Mouse (Mus musculus) MEL (cell line): ENCODE data around the gene Taok2. TPM values are rescaled to one million over a fixed set of nuclear protein-coding genes. Genes with fewer than 3 reads are reported as not detected.

Experiments
- DNase-seq: peaks from one replicate; pipeline ENCODE4 v3.0.0; 2011; ENCODE audit warnings: low read depth, low spot score
- H3K27ac ChIP-seq: 2 replicates; pipeline ENCODE4 v1.5.1; 2012; ENCODE audit warnings: low read depth, mild to moderate bottlenecking, control low read depth, low read length, moderate library complexity; ENCODE audit not compliant: control insufficient read depth
- H3K27me3 ChIP-seq, 2 experiments: fragments of 150-350 bp in 1 of 2; sonication (generic) in 1 of 2; 2 replicates each; pipeline ENCODE4 v1.6.1; 2012; ENCODE audit warnings: low read length in 2 of 2, mild to moderate bottlenecking in 2 of 2, improper control_type of control experiment in 1 of 2, moderate library complexity in 1 of 2; ENCODE audit not compliant: insufficient read depth in 2 of 2, control insufficient read depth in 1 of 2
- H3K36me3 ChIP-seq, 2 experiments: 2 replicates each; pipeline ENCODE4 v1.6.1; 2012 to 2014; ENCODE audit warnings: low read length in 2 of 2, improper control_type of control experiment in 1 of 2, inconsistent platforms in 1 of 2, mild to moderate bottlenecking in 1 of 2; ENCODE audit not compliant: insufficient read depth in 2 of 2, control insufficient read depth in 1 of 2
- H3K4me1 ChIP-seq, 2 experiments: fragments of 150-350 bp in 1 of 2; sonication (generic) in 1 of 2; 2 replicates each; pipeline ENCODE4 v1.6.1; 2012; ENCODE audit warnings: low read length in 2 of 2, improper control_type of control experiment in 1 of 2, mild to moderate bottlenecking in 1 of 2; ENCODE audit not compliant: insufficient read depth in 2 of 2, control insufficient read depth in 1 of 2
- H3K4me3 ChIP-seq, 2 experiments: fragments of 150-350 bp in 1 of 2; sonication (generic) in 1 of 2; 2 replicates each; pipeline ENCODE4 v1.5.1; 2012; ENCODE audit warnings: low read depth in 2 of 2, low read length in 2 of 2, mild to moderate bottlenecking in 2 of 2, moderate library complexity in 2 of 2, control low read depth in 1 of 2, improper control_type of control experiment in 1 of 2; ENCODE audit not compliant: control insufficient read depth in 1 of 2, insufficient read depth in 1 of 2
- H3K79me2 ChIP-seq: 2 replicates; pipeline ENCODE4 v1.6.1; 2012; ENCODE audit warnings: mild to moderate bottlenecking, low read length, moderate library complexity; ENCODE audit not compliant: control insufficient read depth, poor library complexity, insufficient read depth
- H3K9ac ChIP-seq: 2 replicates; pipeline ENCODE4 v1.6.1; 2012; ENCODE audit warnings: low read depth, mild to moderate bottlenecking, control low read depth, low read length, moderate library complexity; ENCODE audit not compliant: control insufficient read depth, poor library complexity, severe bottlenecking
- H3K9me3 ChIP-seq: fragments of 150-350 bp; sonication (generic); replicated peaks from 2 replicates; pipeline ENCODE4 v1.6.1; 2012; ENCODE audit warnings: mild to moderate bottlenecking, low read length, improper control_type of control experiment, moderate library complexity; ENCODE audit not compliant: insufficient read depth
- BHLHE40 ChIP-seq: IDR thresholded peaks from 2 replicates; pipeline ENCODE4 v1.6.1; 2012; ENCODE audit warnings: low read depth, mild to moderate bottlenecking, inconsistent platforms, low read length, improper control_type of control experiment, borderline replicate concordance
- CHD1 ChIP-seq: IDR thresholded peaks from 2 replicates; pipeline ENCODE4 v1.6.1; 2012; ENCODE audit warnings: low read depth, mild to moderate bottlenecking, inconsistent platforms, low read length, improper control_type of control experiment
- CHD2 ChIP-seq: IDR thresholded peaks from 2 replicates; pipeline ENCODE4 v1.6.1; 2011; ENCODE audit warnings: low read length, improper control_type of control experiment
- CTCF ChIP-seq, 3 experiments: IDR thresholded peaks in 2 of 3; conservative IDR thresholded peaks in 1 of 3; 2 replicates each; pipeline ENCODE4 v1.5.1; 2011 to 2012; ENCODE audit warnings: low read length in 3 of 3, low read depth in 2 of 3, mild to moderate bottlenecking in 2 of 3, improper control_type of control experiment in 1 of 3, inconsistent platforms in 1 of 3, mixed read lengths in 1 of 3, moderate library complexity in 1 of 3; ENCODE audit not compliant: control insufficient read depth in 1 of 3, insufficient read depth in 1 of 3, poor library complexity in 1 of 3, severe bottlenecking in 1 of 3
- E2F4 ChIP-seq: IDR thresholded peaks from 2 replicates; pipeline ENCODE4 v1.6.1; 2011; ENCODE audit warnings: low read depth, low read length, improper control_type of control experiment, borderline replicate concordance
- ELF1 ChIP-seq: IDR thresholded peaks from 2 replicates; pipeline ENCODE4 v1.6.1; 2014; ENCODE audit warnings: low read depth, mild to moderate bottlenecking, inconsistent platforms, low read length, improper control_type of control experiment, moderate library complexity
- EP300 ChIP-seq, 2 experiments: IDR thresholded peaks; 2 replicates each; pipeline ENCODE4 v1.6.1; 2011; ENCODE audit warnings: improper control_type of control experiment in 2 of 2, low read length in 2 of 2, low read depth in 1 of 2, mild to moderate bottlenecking in 1 of 2
- ETS1 ChIP-seq: IDR thresholded peaks from 2 replicates; pipeline ENCODE4 v1.6.1; 2012; ENCODE audit warnings: low read depth, mild to moderate bottlenecking, inconsistent platforms, low read length, improper control_type of control experiment, moderate library complexity
- GABPA ChIP-seq: IDR thresholded peaks from 2 replicates; pipeline ENCODE4 v1.6.1; 2012; ENCODE audit warnings: low read depth, mild to moderate bottlenecking, inconsistent platforms, low read length, improper control_type of control experiment, moderate library complexity
- GATA1 ChIP-seq: IDR thresholded peaks from 2 replicates; pipeline ENCODE4 v1.6.1; 2011; ENCODE audit warnings: low read depth, low read length, improper control_type of control experiment
- HCFC1 ChIP-seq: IDR thresholded peaks from 2 replicates; pipeline ENCODE4 v1.6.1; 2012; ENCODE audit warnings: low read depth, mild to moderate bottlenecking, inconsistent platforms, low read length, improper control_type of control experiment, moderate library complexity
- JUND ChIP-seq: IDR thresholded peaks from 2 replicates; pipeline ENCODE4 v1.6.1; 2011; ENCODE audit warnings: low read depth, mild to moderate bottlenecking, improper control_type of control experiment, low read length
- KAT2A ChIP-seq: conservative IDR thresholded peaks from 2 replicates; pipeline ENCODE4 v1.6.1; 2012; ENCODE audit warnings: low read depth, low read length, improper control_type of control experiment, inconsistent platforms
- MAFK ChIP-seq: IDR thresholded peaks from 2 replicates; pipeline ENCODE4 v1.6.1; 2011; ENCODE audit warnings: low read depth, mild to moderate bottlenecking, low read length, improper control_type of control experiment, borderline replicate concordance
- MEF2A ChIP-seq: IDR thresholded peaks from 2 replicates; pipeline ENCODE4 v1.6.1; 2014; ENCODE audit warnings: low read depth, mild to moderate bottlenecking, inconsistent platforms, low read length, improper control_type of control experiment; ENCODE audit not compliant: poor library complexity, insufficient replicate concordance, severe bottlenecking; ENCODE audit errors: extremely low read depth
- MXI1 ChIP-seq: IDR thresholded peaks from 2 replicates; pipeline ENCODE4 v1.6.1; 2011; ENCODE audit warnings: mild to moderate bottlenecking, low read depth, low read length, improper control_type of control experiment
- MYB ChIP-seq: IDR thresholded peaks from 2 replicates; pipeline ENCODE4 v1.6.1; 2011; ENCODE audit warnings: mild to moderate bottlenecking, low read depth, low read length, improper control_type of control experiment
- NRF1 ChIP-seq: IDR thresholded peaks from 2 replicates; pipeline ENCODE4 v1.6.1; 2014; ENCODE audit warnings: low read depth, mild to moderate bottlenecking, inconsistent platforms, low read length, improper control_type of control experiment, moderate library complexity; ENCODE audit not compliant: poor library complexity, insufficient read depth, severe bottlenecking
- POLR2AphosphoS2 ChIP-seq: IDR thresholded peaks from 2 replicates; pipeline ENCODE4 v1.6.1; 2011; ENCODE audit warnings: low read length, improper control_type of control experiment
- POLR2AphosphoS5 ChIP-seq: IDR thresholded peaks from 2 replicates; pipeline ENCODE4 v1.6.1; 2012; ENCODE audit warnings: low read depth, borderline replicate concordance, mild to moderate bottlenecking, inconsistent platforms, low read length, moderate library complexity, mixed read lengths
- RAD21 ChIP-seq: IDR thresholded peaks from 2 replicates; pipeline ENCODE4 v1.6.1; 2011; ENCODE audit warnings: mild to moderate bottlenecking, low read depth, low read length, improper control_type of control experiment
- RCOR1 ChIP-seq: IDR thresholded peaks from 2 replicates; pipeline ENCODE4 v1.6.1; 2012; ENCODE audit warnings: low read depth, mild to moderate bottlenecking, inconsistent platforms, low read length, improper control_type of control experiment
- SMC3 ChIP-seq: IDR thresholded peaks from 2 replicates; pipeline ENCODE4 v1.6.1; 2011; ENCODE audit warnings: low read depth, low read length, improper control_type of control experiment
- TAL1 ChIP-seq: IDR thresholded peaks from 2 replicates; pipeline ENCODE4 v1.6.1; 2012; ENCODE audit warnings: mild to moderate bottlenecking, inconsistent platforms, low read length, moderate library complexity, mixed read lengths
- TBP ChIP-seq: IDR thresholded peaks from 2 replicates; pipeline ENCODE4 v1.8.0; 2011; ENCODE audit warnings: low read depth, low read length, improper control_type of control experiment
- USF2 ChIP-seq, 2 experiments: IDR thresholded peaks; 2 replicates each; pipeline ENCODE4 v1.6.1; 2011 to 2012; ENCODE audit warnings: improper control_type of control experiment in 2 of 2, low read length in 2 of 2, borderline replicate concordance in 1 of 2, inconsistent platforms in 1 of 2, low read depth in 1 of 2, mild to moderate bottlenecking in 1 of 2; ENCODE audit not compliant: insufficient read depth in 1 of 2
- ZC3H11A ChIP-seq: IDR thresholded peaks from 2 replicates; pipeline ENCODE4 v1.6.1; 2012; ENCODE audit warnings: low read depth, mild to moderate bottlenecking, inconsistent platforms, low read length, improper control_type of control experiment
- ZKSCAN1 ChIP-seq: IDR thresholded peaks from 2 replicates; pipeline ENCODE4 v1.6.1; 2012; ENCODE audit warnings: low read depth, mild to moderate bottlenecking, inconsistent platforms, low read length, improper control_type of control experiment, moderate library complexity
- ZMIZ1 ChIP-seq: IDR thresholded peaks from 2 replicates; pipeline ENCODE4 v1.6.1; 2012; ENCODE audit warnings: low read depth, mild to moderate bottlenecking, inconsistent platforms, low read length, improper control_type of control experiment, moderate library complexity
- polyA plus RNA-seq, 2 experiments: library from polyadenylated mRNA; stranded (reverse) in 1 of 2; unstranded in 1 of 2; fragments of >175 nt in 1 of 2; fragments of >200 nt in 1 of 2; gene quantifications; 2 replicates each; pipeline versions ENCODE4 v1.2.1 to v1.2.4; 2012; ENCODE audit warnings: low replicate concordance in 2 of 2, low read depth in 1 of 2; ENCODE audit not compliant: insufficient read length in 2 of 2, insufficient read depth in 1 of 2, missing spikeins in 1 of 2
- total RNA-seq: library from RNA; depleted of rRNA; stranded (reverse); fragments of 300-350 nt; gene quantifications from 2 replicates; pipeline ENCODE4 v1.2.3, GENCODE M21; 2012

Taok2 gene
- total and polyA plus RNA-seq, 3 experiments, result 29.0 to 52.3 (median 34.2) TPM

DNA sequence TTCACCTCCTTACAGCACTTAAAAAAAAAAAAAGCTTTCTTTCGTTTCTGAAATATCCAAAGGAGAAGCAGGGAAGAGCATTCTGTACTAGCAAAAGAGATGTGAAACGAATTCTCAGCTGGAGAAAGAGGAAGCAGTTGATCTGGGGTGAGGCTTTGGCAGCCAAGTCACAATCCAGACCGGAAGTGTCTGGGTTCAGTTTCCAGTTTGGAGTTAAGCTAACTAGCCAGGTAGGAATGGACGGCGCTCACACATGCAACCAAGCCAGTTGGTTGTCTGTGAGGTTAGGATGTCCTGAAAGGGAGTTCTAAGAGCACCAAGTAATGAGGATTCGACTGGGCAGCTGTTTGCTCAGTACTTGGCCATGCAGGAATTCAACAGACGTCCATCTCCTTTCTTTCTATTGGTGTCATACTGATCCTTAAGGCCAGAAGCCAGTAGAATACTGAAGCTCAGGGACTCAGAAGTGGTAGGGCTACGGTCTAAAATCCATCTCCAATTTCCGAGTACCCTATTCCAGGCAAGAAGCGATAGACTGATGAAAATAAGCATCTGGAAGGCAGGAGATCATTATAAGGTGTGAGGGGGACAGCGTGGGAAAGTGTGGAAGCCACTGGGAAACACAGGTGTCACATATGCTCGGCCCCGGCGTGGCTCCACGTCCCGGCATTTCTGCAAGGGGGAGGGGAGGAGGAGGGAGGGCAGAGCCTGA, 13.0 kb upstream of the Taok2 start (continued):
- TF ChIP-seq RAD21 (no peak), GATA1 (no peak), EP300 (IDR thresholded peaks at IDR 0.05; ENCODE audit: low read depth in 1 of 2, low read length in 2 of 2) (peak in 1 of 2 experiments; percentile 52; a peak in 2 of 4 replicates), KAT2A (no peak), CHD1 (0 out of 2 replicates have a peak, but pooled peaks have one; percentile 63), RCOR1 (peak; percentile 70), ETS1 (peak; percentile 90), MEF2A (no peak), MXI1 (peak; percentile 79), CTCF (IDR thresholded peaks at IDR 0.05 in 2 of 3, conservative IDR thresholded peaks at IDR 0.05 in 1 of 3; ENCODE audit: control insufficient read depth in 1 of 3, insufficient read depth in 1 of 3, low read depth in 2 of 3, low read length in 3 of 3, poor library complexity in 1 of 3, severe bottlenecking in 1 of 3) (no peak), ELF1 (no peak), MYB (no peak), E2F4 (no peak), TAL1 (no peak), BHLHE40 (no peak), MAFK (no peak), HCFC1 (peak; percentile 70), TBP (peak; percentile 84), NRF1 (no peak), CHD2 (no peak), GABPA (no peak)

DNA sequence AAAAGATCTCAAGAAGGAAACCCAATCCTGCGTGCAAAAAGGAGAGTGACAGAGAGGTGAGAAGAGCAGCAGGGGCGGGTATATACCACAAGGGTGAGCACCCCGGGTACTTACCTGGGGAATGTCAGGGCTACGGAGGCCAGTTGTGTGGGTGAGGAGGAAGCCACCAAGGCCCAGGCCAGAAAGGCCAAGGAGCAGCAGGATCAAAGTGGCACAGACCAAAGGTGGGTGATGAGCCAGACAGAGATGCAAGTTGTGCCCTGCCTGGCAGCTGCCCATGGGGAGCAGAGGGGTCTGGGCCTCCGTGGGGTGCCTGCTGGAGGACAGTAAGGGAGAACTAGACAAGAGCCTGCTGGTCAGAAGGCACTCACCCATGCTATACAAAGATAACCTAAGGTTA, 12.4 kb upstream of the Taok2 start:
- Histone ChIP-seq H3K4me3 (peak overlapping the region; percentile 64 to 73), H3K27me3 (no peaks in the 10 kb centered on the region), H3K4me1 (peaks cover 4 to 12% of the 10 kb centered on the region in 2 experiments; a peak in 3 of 4 replicates), H3K79me2 (peaks cover 4% of the 10 kb centered on the region; the same call in 1 of the 2 replicates), H3K9ac (peak overlapping the region; percentile 72), H3K36me3 (peaks cover 0 to 5% of the 10 kb centered on the region in 2 experiments; a peak in 2 of 4 replicates), H3K9me3 (no peaks in the 10 kb centered on the region), H3K27ac (peak overlapping the region; percentile 84)
- TF ChIP-seq GATA1 (no peak), ZKSCAN1 (no peak), RCOR1 (no peak), POLR2AphosphoS2 (no peak), TBP (no peak), ZMIZ1 (no peak), JUND (no peak), CHD1 (no peak), HCFC1 (no peak), SMC3 (no peak), POLR2AphosphoS5 (no peak), ZC3H11A (no peak), TAL1 (no peak), KAT2A (no peak), MYB (no peak), CTCF (IDR thresholded peaks at IDR 0.05 in 2 of 3, conservative IDR thresholded peaks at IDR 0.05 in 1 of 3; ENCODE audit: control insufficient read depth in 1 of 3, insufficient read depth in 1 of 3, low read depth in 2 of 3, low read length in 3 of 3, poor library complexity in 1 of 3, severe bottlenecking in 1 of 3) (no peak), USF2 (IDR thresholded peaks at IDR 0.05; ENCODE audit: borderline replicate concordance in 1 of 2, insufficient read depth in 1 of 2, low read depth in 1 of 2, low read length in 2 of 2) (no peak)
- no peak for DNase-seq
